Mouse (Mus musculus): Measurements from ENCODE around the gene Cox8b. TPM values are rescaled to one million over a fixed set of nuclear protein-coding genes. Genes with fewer than 3 reads are reported as not detected.

Cox8b gene
- not detected in 2 replicates for polyA plus RNA-seq (2014; fragmentation: Nextera tagmentation; extraction: Ambion mirVana)

- Histone ChIP-seq H3K27ac (ENCODE audit: low read depth, low read length) (no peak within 1 kb of the TSS), H3K9ac (ENCODE audit: low read length) (no peak within 1 kb of the TSS), H3K4me2 (ENCODE audit: low read depth, low read length, severe bottlenecking) (no peak within 1 kb of the TSS), H3K36me3 (ENCODE audit: control insufficient read depth, insufficient read depth, low read length) (peaks cover 13% of the 10 kb centered on the region; the same call in 1 of the 2 replicates), H3K4me3 (ENCODE audit: low read depth, low read length) (no peak within 1 kb of the TSS), H3K9me3 (ENCODE audit: control insufficient read depth, low read length) (no peaks in the 10 kb centered on the region), H3K4me1 (replicated peaks; ENCODE audit: control insufficient read depth, insufficient read depth, low read length) (no peaks in the 10 kb centered on the region), H3K27me3 (ENCODE audit: control insufficient read depth, insufficient read depth, low read length) (no peaks in the 10 kb centered on the region)
- DNase-seq (ENCODE audit: low spot score) (no peak), ATAC-seq (replicated peaks; ENCODE audit: low FRiP score) (no peak)
- 85% methylated on average over 10 of the region's 10 CpGs for WGBS
Observed at GRCm38 (mm10) chr7:140900220-140900619, at the start of gene Cox8b. Cox8b (minus strand) TSS chr7:140900446.

- DNase-seq (ENCODE audit: low spot score) (no peak), ATAC-seq (replicated peaks; ENCODE audit: low FRiP score) (no peak)
- Histone ChIP-seq H3K9ac (ENCODE audit: low read length) (no peak overlapping the region), H3K36me3 (ENCODE audit: control insufficient read depth, insufficient read depth, low read length) (no peaks in the 10 kb centered on the region), H3K4me1 (replicated peaks; ENCODE audit: control insufficient read depth, insufficient read depth, low read length) (peaks cover 8% of the 10 kb centered on the region; the same call in 1 of the 2 replicates), H3K27ac (ENCODE audit: low read depth, low read length) (no peak overlapping the region), H3K27me3 (ENCODE audit: control insufficient read depth, insufficient read depth, low read length) (no peaks in the 10 kb centered on the region), H3K4me2 (ENCODE audit: low read depth, low read length, severe bottlenecking) (no peak overlapping the region), H3K4me3 (ENCODE audit: low read depth, low read length) (no peak overlapping the region), H3K9me3 (ENCODE audit: control insufficient read depth, low read length) (no peaks in the 10 kb centered on the region)
- 91% methylated on average over 6 of the region's 6 CpGs for WGBS
Observed at GRCm38 (mm10) chr7:140949255-140949654, 49.0 kb upstream of the Cox8b start.

- 90% methylated on average over 8 of the region's 8 CpGs for WGBS
- H3K27ac ChIP-seq (ENCODE audit: low read depth, low read length), result no peak overlapping the region
- no peaks in the 10 kb centered on the region for H3K27me3 ChIP-seq (ENCODE audit: control insufficient read depth, insufficient read depth, low read length)
- DNase-seq (ENCODE audit: low spot score) (no peak), ATAC-seq (replicated peaks; ENCODE audit: low FRiP score) (no peak)
- H3K9me3 ChIP-seq (ENCODE audit: control insufficient read depth, low read length), result no peaks in the 10 kb centered on the region
- H3K36me3 ChIP-seq (ENCODE audit: control insufficient read depth, insufficient read depth, low read length), result no peaks in the 10 kb centered on the region
- no peak overlapping the region for H3K4me3 ChIP-seq (ENCODE audit: low read depth, low read length)
- H3K4me1 ChIP-seq (replicated peaks; ENCODE audit: control insufficient read depth, insufficient read depth, low read length), result peaks cover 8% of the 10 kb centered on the region; the same call in 1 of the 2 replicates
- H3K9ac ChIP-seq (ENCODE audit: low read length), result no peak overlapping the region
- H3K4me2 ChIP-seq (ENCODE audit: low read depth, low read length, severe bottlenecking), result no peak overlapping the region
Observed at GRCm38 (mm10) chr7:140948161-140948560, 47.9 kb upstream of the Cox8b start.

- H3K36me3 ChIP-seq (ENCODE audit: control insufficient read depth, insufficient read depth, low read length), result no peaks in the 10 kb centered on the region
- H3K4me1 ChIP-seq (replicated peaks; ENCODE audit: control insufficient read depth, insufficient read depth, low read length), result peaks cover 10% of the 10 kb centered on the region; the same call in 1 of the 2 replicates
- no peak overlapping the region for H3K4me2 ChIP-seq (ENCODE audit: low read depth, low read length, severe bottlenecking)
- ATAC-seq (replicated peaks; ENCODE audit: low FRiP score) (no peak), DNase-seq (ENCODE audit: low spot score) (no peak)
- no peaks in the 10 kb centered on the region for H3K9me3 ChIP-seq (ENCODE audit: control insufficient read depth, low read length)
- H3K4me3 ChIP-seq (ENCODE audit: low read depth, low read length), result no peak overlapping the region
- no peak overlapping the region for H3K9ac ChIP-seq (ENCODE audit: low read length)
- no peaks in the 10 kb centered on the region for H3K27me3 ChIP-seq (ENCODE audit: control insufficient read depth, insufficient read depth, low read length)
- WGBS, result 80% methylated on average over 7 of the region's 7 CpGs
- no peak overlapping the region for H3K27ac ChIP-seq (ENCODE audit: low read depth, low read length)
Observed at GRCm38 (mm10) chr7:140946980-140947379, 46.7 kb upstream of the Cox8b start.

GRCm38 (mm10) chr7:140946311-140946710 is 46.1 kb upstream of the Cox8b start:
- no peaks in the 10 kb centered on the region for H3K36me3 ChIP-seq (ENCODE audit: control insufficient read depth, insufficient read depth, low read length)
- no peak for ATAC-seq (replicated peaks; ENCODE audit: low FRiP score)
- no peak overlapping the region for H3K27ac ChIP-seq (ENCODE audit: low read depth, low read length)

GRCm38 (mm10) chr7:140945247-140945646 is 45.0 kb upstream of the Cox8b start:
- Histone ChIP-seq H3K36me3 (ENCODE audit: control insufficient read depth, insufficient read depth, low read length) (no peaks in the 10 kb centered on the region), H3K4me1 (replicated peaks; ENCODE audit: control insufficient read depth, insufficient read depth, low read length) (peaks cover 2% of the 10 kb centered on the region; the same call in 1 of the 2 replicates), H3K27me3 (ENCODE audit: control insufficient read depth, insufficient read depth, low read length) (no peaks in the 10 kb centered on the region), H3K4me2 (ENCODE audit: low read depth, low read length, severe bottlenecking) (no peak overlapping the region), H3K4me3 (ENCODE audit: low read depth, low read length) (no peak overlapping the region), H3K9me3 (ENCODE audit: control insufficient read depth, low read length) (no peaks in the 10 kb centered on the region), H3K9ac (ENCODE audit: low read length) (no peak overlapping the region), H3K27ac (ENCODE audit: low read depth, low read length) (no peak overlapping the region)
- DNase-seq (ENCODE audit: low spot score) (peak; percentile 41), ATAC-seq (replicated peaks; ENCODE audit: low FRiP score) (no peak)
- 95% methylated on average over 5 of the region's 5 CpGs for WGBS

More at GRCm38 (mm10) chr7:140946311-140946710, 46.1 kb upstream of the Cox8b start:
- Histone ChIP-seq H3K4me3 (ENCODE audit: low read depth, low read length) (no peak overlapping the region), H3K9ac (ENCODE audit: low read length) (no peak overlapping the region), H3K9me3 (ENCODE audit: control insufficient read depth, low read length) (no peaks in the 10 kb centered on the region), H3K4me2 (ENCODE audit: low read depth, low read length, severe bottlenecking) (no peak overlapping the region), H3K27me3 (ENCODE audit: control insufficient read depth, insufficient read depth, low read length) (no peaks in the 10 kb centered on the region), H3K4me1 (replicated peaks; ENCODE audit: control insufficient read depth, insufficient read depth, low read length) (peaks cover 10% of the 10 kb centered on the region; the same call in 1 of the 2 replicates)
- WGBS, result 91% methylated on average over 10 of the region's 10 CpGs
- DNase-seq (ENCODE audit: low spot score), result no peak

GRCm38 (mm10) chr7:140944236-140944635 is 44.0 kb upstream of the Cox8b start:
- no peak overlapping the region for H3K9ac ChIP-seq (ENCODE audit: low read length)
- WGBS, result 94% methylated on average over 7 of the region's 7 CpGs
- H3K9me3 ChIP-seq (ENCODE audit: control insufficient read depth, low read length), result no peaks in the 10 kb centered on the region
- no peak overlapping the region for H3K27ac ChIP-seq (ENCODE audit: low read depth, low read length)
- no peak overlapping the region for H3K4me3 ChIP-seq (ENCODE audit: low read depth, low read length)
- H3K4me1 ChIP-seq (replicated peaks; ENCODE audit: control insufficient read depth, insufficient read depth, low read length), result peaks cover 2% of the 10 kb centered on the region; the same call in 1 of the 2 replicates
- no peaks in the 10 kb centered on the region for H3K36me3 ChIP-seq (ENCODE audit: control insufficient read depth, insufficient read depth, low read length)
- ATAC-seq (replicated peaks; ENCODE audit: low FRiP score) (no peak), DNase-seq (ENCODE audit: low spot score) (no peak)
- no peaks in the 10 kb centered on the region for H3K27me3 ChIP-seq (ENCODE audit: control insufficient read depth, insufficient read depth, low read length)
- H3K4me2 ChIP-seq (ENCODE audit: low read depth, low read length, severe bottlenecking), result no peak overlapping the region

GRCm38 (mm10) chr7:140943356-140943755 is 43.1 kb upstream of the Cox8b start:
- H3K27ac ChIP-seq (ENCODE audit: low read depth, low read length), result no peak overlapping the region
- WGBS, result 90% methylated on average over 4 of the region's 4 CpGs
- no peaks in the 10 kb centered on the region for H3K36me3 ChIP-seq (ENCODE audit: control insufficient read depth, insufficient read depth, low read length)
- no peak for ATAC-seq (replicated peaks; ENCODE audit: low FRiP score)
- H3K4me2 ChIP-seq (ENCODE audit: low read depth, low read length, severe bottlenecking), result no peak overlapping the region
- DNase-seq (ENCODE audit: low spot score), result no peak
- no peak overlapping the region for H3K4me3 ChIP-seq (ENCODE audit: low read depth, low read length)
- H3K9me3 ChIP-seq (ENCODE audit: control insufficient read depth, low read length), result no peaks in the 10 kb centered on the region
- H3K9ac ChIP-seq (ENCODE audit: low read length), result no peak overlapping the region
- peaks cover 2% of the 10 kb centered on the region; the same call in 1 of the 2 replicates for H3K4me1 ChIP-seq (replicated peaks; ENCODE audit: control insufficient read depth, insufficient read depth, low read length)
- H3K27me3 ChIP-seq (ENCODE audit: control insufficient read depth, insufficient read depth, low read length), result no peaks in the 10 kb centered on the region

- H3K4me2 ChIP-seq (ENCODE audit: low read depth, low read length, severe bottlenecking), result no peak overlapping the region
- 91% methylated on average over 10 of the region's 10 CpGs for WGBS
- peaks cover 2% of the 10 kb centered on the region; the same call in 1 of the 2 replicates for H3K4me1 ChIP-seq (replicated peaks; ENCODE audit: control insufficient read depth, insufficient read depth, low read length)
- H3K4me3 ChIP-seq (ENCODE audit: low read depth, low read length), result no peak overlapping the region
- H3K9ac ChIP-seq (ENCODE audit: low read length), result no peak overlapping the region
- H3K36me3 ChIP-seq (ENCODE audit: control insufficient read depth, insufficient read depth, low read length), result no peaks in the 10 kb centered on the region
- no peak for DNase-seq (ENCODE audit: low spot score)
- no peaks in the 10 kb centered on the region for H3K9me3 ChIP-seq (ENCODE audit: control insufficient read depth, low read length)
- no peak for ATAC-seq (replicated peaks; ENCODE audit: low FRiP score)
- no peak overlapping the region for H3K27ac ChIP-seq (ENCODE audit: low read depth, low read length)
- H3K27me3 ChIP-seq (ENCODE audit: control insufficient read depth, insufficient read depth, low read length), result no peaks in the 10 kb centered on the region
Observed at GRCm38 (mm10) chr7:140942811-140943210, 42.6 kb upstream of the Cox8b start.
